Mouse (Mus musculus) liver, adult 2 months (tissue): Measurements from ENCODE around the gene H2-M10.6.

Experiments used
- CTCF ChIP-seq: fragments of 200-500 bp; IDR thresholded peaks from 2 replicates; pipeline ENCODE4 v1.5.1; 2011; ENCODE audit warnings: low read depth, low read length, control low read depth
- POLR2A ChIP-seq: fragments of 200-500 bp; IDR thresholded peaks from 2 replicates; pipeline ENCODE4 v1.6.1; 2011; ENCODE audit warnings: low read length, control low read depth; ENCODE audit not compliant: insufficient read depth; ENCODE audit errors: extremely low read depth

- no peak for TF ChIP-seq CTCF
- TF ChIP-seq POLR2A: no peak
These were observed 46.2 kb downstream of the H2-M10.6 start for GRCm38 (mm10) chr17:36858181-36858580.
